Mouse (Mus musculus) midbrain, embryonic 11.5 days (tissue): ENCODE measurements around the gene Atp5c1. TPM values are rescaled to one million over a fixed set of nuclear protein-coding genes. Genes with fewer than 3 reads are reported as not detected.

Experiments used
- ATAC-seq: fragments of 200-750 bp; cut with Nextera tagmentation; 2 replicates; pipeline ENCODE4 v1.8.0; 2017; ENCODE audit warnings: moderate TSS enrichment, moderate library complexity; ENCODE audit not compliant: low FRiP score
- DNase-seq: peaks from one replicate; pipeline ENCODE4 v3.0.0; 2015; ENCODE audit warnings: low spot score; ENCODE audit errors: missing footprints
- H3K27ac ChIP-seq: fragments of 300-500 bp; sonication (generic); 2 replicates; pipeline ENCODE4 v1.5.1; 2014; ENCODE audit warnings: low read depth, low read length
- H3K27me3 ChIP-seq: fragments of 300-500 bp; sonication (generic); 2 replicates; pipeline ENCODE4 v1.6.1; 2014; ENCODE audit warnings: mild to moderate bottlenecking, low read length, moderate library complexity, mixed read lengths; ENCODE audit not compliant: control insufficient read depth, insufficient read depth
- H3K36me3 ChIP-seq: fragments of 300-500 bp; sonication (generic); 2 replicates; pipeline ENCODE4 v1.6.1; 2014; ENCODE audit warnings: mild to moderate bottlenecking, low read length, moderate library complexity, mixed read lengths; ENCODE audit not compliant: control insufficient read depth, insufficient read depth
- H3K4me1 ChIP-seq: fragments of 300-500 bp; sonication (generic); 2 replicates; pipeline ENCODE4 v1.6.1; 2014; ENCODE audit warnings: low read length; ENCODE audit not compliant: control insufficient read depth, insufficient read depth
- H3K4me2 ChIP-seq: fragments of 300-500 bp; sonication (generic); 2 replicates; pipeline ENCODE4 v1.6.1; 2014; ENCODE audit warnings: mild to moderate bottlenecking, moderate library complexity
- H3K4me3 ChIP-seq: fragments of 300-500 bp; sonication (generic); 2 replicates; pipeline ENCODE4 v1.5.1; 2014; ENCODE audit warnings: low read depth, low read length
- H3K9ac ChIP-seq: fragments of 300-500 bp; sonication (generic); 2 replicates; pipeline ENCODE4 v1.6.1; 2014; ENCODE audit warnings: low read length
- H3K9me3 ChIP-seq: fragments of 300-500 bp; sonication (generic); 2 replicates; pipeline ENCODE4 v1.6.1; 2016; ENCODE audit warnings: low read length; ENCODE audit not compliant: control insufficient read depth
- WGBS: fragments of 180-500 bp; shearing (Covaris S2); extraction: QIAGEN DNeasy Blood & Tissue Kit; methylation state at CpG from one replicate; pipeline ENCODE4 v1.1.7; 2014; 5-methylcytosine and 5-hydroxymethylcytosine counted together
- polyA plus RNA-seq: library from polyadenylated mRNA; unstranded; fragments of >200 nt; fragmentation: Nextera tagmentation; extraction: Ambion mirVana; gene quantifications from 2 replicates; pipeline ENCODE4 v1.2.1, GENCODE M21; 2014

Atp5c1 gene
- polyA plus RNA-seq, 1 experiment from 2014 or later, result 532 TPM

DNA sequence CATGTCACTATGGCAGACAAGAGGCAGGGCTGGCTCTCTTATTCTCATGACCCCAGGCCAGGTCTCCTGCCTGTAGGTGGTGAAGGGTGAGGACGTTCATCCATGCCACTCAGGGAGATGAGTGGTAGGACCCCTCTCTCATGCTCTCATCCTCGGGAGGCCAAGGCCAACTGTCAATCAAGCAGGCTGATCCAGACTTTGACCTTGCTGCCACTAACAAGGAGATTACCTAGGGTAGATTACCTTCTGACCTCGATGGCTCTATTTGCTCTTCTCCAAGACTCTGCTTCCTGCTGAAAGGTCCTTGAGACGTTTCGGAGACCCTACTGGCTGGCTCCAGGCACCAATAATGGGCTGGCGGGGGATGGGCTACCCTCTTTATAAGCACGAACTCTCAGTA lies 5.8 kb downstream of the Atp5c1 start:
- Histone ChIP-seq H3K27me3 (no peaks in the 10 kb centered on the region), H3K36me3 (no peaks in the 10 kb centered on the region), H3K4me1 (peaks cover 14% of the 10 kb centered on the region), H3K9ac (no peak overlapping the region), H3K4me3 (no peak overlapping the region), H3K9me3 (no peaks in the 10 kb centered on the region), H3K4me2 (no peak overlapping the region), H3K27ac (no peak overlapping the region)
- ATAC-seq, result no peak
- 81% methylated on average over 7 of the region's 7 CpGs for WGBS
- no peak for DNase-seq

DNA sequence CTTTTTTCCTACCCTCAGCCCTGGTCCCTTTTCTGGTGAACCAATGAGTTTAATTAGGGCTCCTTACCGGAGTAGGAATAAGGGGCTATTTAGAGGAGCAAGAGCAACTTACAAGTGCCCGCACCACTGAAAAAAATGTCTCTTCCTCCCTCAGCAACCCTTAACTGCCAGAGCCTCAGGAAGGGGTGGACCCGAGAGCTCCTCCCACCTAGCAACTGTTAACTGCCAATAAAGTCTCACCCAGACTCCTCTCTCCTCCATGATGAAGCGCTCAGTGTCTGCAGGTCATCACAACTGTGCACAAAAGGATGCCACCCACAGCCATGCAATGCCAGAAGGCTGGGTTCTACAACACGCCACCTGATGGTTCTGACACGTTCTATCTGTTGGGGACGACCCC lies 8.6 kb downstream of the Atp5c1 start:
- H3K4me3 ChIP-seq, result no peak overlapping the region
- H3K27ac ChIP-seq, result no peak overlapping the region
- DNase-seq (no peak), ATAC-seq (no peak)
- 94% methylated on average over 7 of the region's 7 CpGs for WGBS
- H3K36me3 ChIP-seq, result peaks cover 7% of the 10 kb centered on the region; the same call in 1 of the 2 replicates
- H3K9me3 ChIP-seq, result no peaks in the 10 kb centered on the region
- no peaks in the 10 kb centered on the region for H3K27me3 ChIP-seq
- no peaks in the 10 kb centered on the region for H3K4me1 ChIP-seq
- H3K9ac ChIP-seq, result no peak overlapping the region
- H3K4me2 ChIP-seq, result no peak overlapping the region

DNA sequence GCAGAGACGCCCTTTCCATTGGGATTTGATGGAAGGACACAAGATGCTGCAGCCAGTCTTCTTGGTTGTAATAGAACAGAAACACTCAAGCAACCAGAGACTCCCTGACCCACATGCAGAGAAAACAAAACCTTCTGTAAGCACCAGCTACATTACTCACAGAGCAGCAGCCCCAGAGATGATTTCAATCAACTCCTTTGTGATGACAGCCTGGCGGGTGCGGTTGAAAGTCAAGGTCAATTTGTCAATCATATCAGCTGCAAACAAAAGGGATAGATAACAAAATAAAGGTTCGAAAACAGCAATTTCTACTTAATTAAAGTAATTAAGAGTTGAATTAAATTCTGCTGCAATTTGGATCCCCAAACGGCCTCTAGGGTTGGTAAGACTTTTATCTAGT lies 21.5 kb downstream of the Atp5c1 start:
- H3K27ac ChIP-seq, result no peak overlapping the region
- no peak for ATAC-seq
- H3K9ac ChIP-seq, result no peak overlapping the region
- no peak for DNase-seq
- H3K4me2 ChIP-seq, result no peak overlapping the region
- no peaks in the 10 kb centered on the region for H3K4me1 ChIP-seq
- no peaks in the 10 kb centered on the region for H3K9me3 ChIP-seq
- no peaks in the 10 kb centered on the region for H3K27me3 ChIP-seq
- H3K36me3 ChIP-seq, result peaks cover 14% of the 10 kb centered on the region; the same call in 1 of the 2 replicates
- 89% methylated on average over 5 of the region's 5 CpGs for WGBS
- no peak overlapping the region for H3K4me3 ChIP-seq

DNA sequence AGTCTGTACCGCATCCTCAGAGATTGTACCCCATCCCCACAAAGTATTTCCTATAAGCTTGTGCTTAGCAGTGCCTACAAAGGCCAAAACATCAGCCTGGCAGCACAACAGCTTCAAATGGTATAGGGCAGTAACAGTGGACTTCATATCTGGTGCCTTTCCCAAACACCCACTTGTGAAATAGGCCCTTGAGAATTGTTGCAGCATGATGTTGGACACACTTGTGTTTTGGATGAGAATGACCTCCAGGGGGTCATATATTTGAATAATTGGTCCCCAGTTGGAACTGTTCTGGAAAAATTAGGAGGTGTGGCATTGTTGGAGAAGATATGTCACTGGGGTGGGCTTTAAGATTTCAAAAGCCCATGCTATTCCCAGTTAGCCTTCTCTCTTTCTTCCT lies 28.3 kb downstream of the Atp5c1 start:
- no peak overlapping the region for H3K9ac ChIP-seq
- peaks cover 9% of the 10 kb centered on the region for H3K4me1 ChIP-seq
- no peaks in the 10 kb centered on the region for H3K9me3 ChIP-seq
- H3K36me3 ChIP-seq, result peaks cover 6% of the 10 kb centered on the region; the same call in 1 of the 2 replicates
- ATAC-seq (no peak), DNase-seq (no peak)
- 90% methylated on average over 1 of the region's 1 CpGs for WGBS
- no peak overlapping the region for H3K4me2 ChIP-seq
- no peak overlapping the region for H3K4me3 ChIP-seq
- no peaks in the 10 kb centered on the region for H3K27me3 ChIP-seq
- H3K27ac ChIP-seq, result no peak overlapping the region

DNA sequence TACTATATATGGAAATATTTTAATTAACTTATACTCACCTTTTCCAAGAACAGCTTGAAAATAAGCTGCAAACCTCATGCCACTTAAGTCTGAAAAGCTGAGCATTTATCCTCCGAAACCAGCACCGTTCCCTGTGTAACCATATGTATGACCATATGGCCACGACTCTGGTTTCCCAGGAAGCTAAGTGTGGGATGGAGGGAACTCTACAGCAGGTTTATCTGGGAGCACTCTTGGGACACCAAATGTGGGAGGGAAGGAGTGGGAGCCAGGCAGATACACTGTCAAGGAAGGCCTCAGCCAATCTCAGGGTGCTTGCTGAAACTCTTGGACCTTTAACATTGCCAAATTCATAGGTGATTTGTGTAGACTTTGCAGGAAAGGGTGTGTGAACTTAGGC lies 29.4 kb downstream of the Atp5c1 start:
- Histone ChIP-seq H3K27ac (no peak overlapping the region), H3K9me3 (no peaks in the 10 kb centered on the region), H3K36me3 (peaks cover 4% of the 10 kb centered on the region; the same call in 1 of the 2 replicates), H3K4me1 (peaks cover 11% of the 10 kb centered on the region), H3K27me3 (no peaks in the 10 kb centered on the region), H3K9ac (no peak overlapping the region), H3K4me3 (no peak overlapping the region), H3K4me2 (no peak overlapping the region)
- 92% methylated on average over 3 of the region's 3 CpGs for WGBS
- DNase-seq (no peak), ATAC-seq (no peak)

DNA sequence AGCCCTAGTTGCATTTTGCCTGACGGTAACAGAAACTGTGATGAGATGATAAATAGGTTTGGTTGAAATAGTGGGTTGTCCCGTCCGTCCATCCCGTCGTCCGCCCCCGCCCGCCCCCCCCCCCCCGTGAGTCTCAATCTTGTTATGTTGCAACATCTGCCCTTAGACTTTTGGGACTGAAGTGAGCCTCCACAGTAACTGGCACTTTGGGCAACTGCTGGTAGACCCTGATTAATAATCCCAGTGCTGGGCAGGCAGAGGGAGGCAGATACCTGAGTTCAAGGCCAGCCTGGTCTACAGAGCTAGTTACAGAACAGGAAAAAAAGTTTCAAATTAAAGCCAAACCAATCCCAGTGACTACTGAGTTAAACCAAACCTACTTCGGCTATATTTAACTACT lies 30.9 kb downstream of the Atp5c1 start:
- ATAC-seq (no peak), DNase-seq (no peak)
- H3K4me2 ChIP-seq, result peak overlapping the region; percentile 68
- H3K4me1 ChIP-seq, result peaks cover 11% of the 10 kb centered on the region
- 19% methylated on average over 10 of the region's 10 CpGs for WGBS
- peak overlapping the region; percentile 80; the same call in 1 of the 2 replicates for H3K9ac ChIP-seq
- H3K27me3 ChIP-seq, result no peaks in the 10 kb centered on the region
- no peaks in the 10 kb centered on the region for H3K9me3 ChIP-seq
- H3K4me3 ChIP-seq, result peak overlapping the region; percentile 77
- no peak overlapping the region for H3K27ac ChIP-seq
- H3K36me3 ChIP-seq, result no peaks in the 10 kb centered on the region

DNA sequence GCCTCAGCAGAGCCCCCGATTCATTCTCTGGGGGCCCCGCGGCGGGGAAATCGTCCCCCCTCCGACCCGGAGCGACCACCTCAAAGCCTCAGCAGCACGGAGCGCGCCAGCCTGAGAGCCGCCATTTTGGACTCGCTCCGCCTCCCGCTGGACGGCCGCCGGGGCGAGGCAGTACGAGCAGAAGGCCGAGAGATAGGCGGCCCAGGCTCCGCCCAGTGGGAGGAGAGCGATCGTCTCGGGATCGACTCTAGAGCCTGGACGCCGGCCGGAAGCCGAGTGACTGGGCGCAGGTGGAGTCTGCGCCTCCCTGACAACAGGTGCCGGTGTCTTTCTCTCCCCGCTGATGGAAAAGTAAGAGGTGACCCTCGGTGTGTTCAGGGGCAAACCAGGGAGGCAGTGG lies 31.8 kb downstream of the Atp5c1 start, which contains the start of gene Taf3:
Gene Taf3 (minus strand): TSS at position 136 of the 400 bp plus-strand sequence.
- peak; percentile 98 for DNase-seq
- 0% methylated on average over 36 of the region's 36 CpGs for WGBS
- H3K9me3 ChIP-seq, result no peaks in the 10 kb centered on the region
- peak within 1 kb of the TSS; percentile 80 for H3K9ac ChIP-seq
- H3K36me3 ChIP-seq, result no peaks in the 10 kb centered on the region
- peak within 1 kb of the TSS; percentile 77 for H3K4me3 ChIP-seq
- H3K4me1 ChIP-seq, result peaks cover 11% of the 10 kb centered on the region
- peak within 1 kb of the TSS; percentile 78 for H3K4me2 ChIP-seq
- H3K27me3 ChIP-seq, result no peaks in the 10 kb centered on the region
- peak; percentile 95 for ATAC-seq
- no peak within 1 kb of the TSS for H3K27ac ChIP-seq

DNA sequence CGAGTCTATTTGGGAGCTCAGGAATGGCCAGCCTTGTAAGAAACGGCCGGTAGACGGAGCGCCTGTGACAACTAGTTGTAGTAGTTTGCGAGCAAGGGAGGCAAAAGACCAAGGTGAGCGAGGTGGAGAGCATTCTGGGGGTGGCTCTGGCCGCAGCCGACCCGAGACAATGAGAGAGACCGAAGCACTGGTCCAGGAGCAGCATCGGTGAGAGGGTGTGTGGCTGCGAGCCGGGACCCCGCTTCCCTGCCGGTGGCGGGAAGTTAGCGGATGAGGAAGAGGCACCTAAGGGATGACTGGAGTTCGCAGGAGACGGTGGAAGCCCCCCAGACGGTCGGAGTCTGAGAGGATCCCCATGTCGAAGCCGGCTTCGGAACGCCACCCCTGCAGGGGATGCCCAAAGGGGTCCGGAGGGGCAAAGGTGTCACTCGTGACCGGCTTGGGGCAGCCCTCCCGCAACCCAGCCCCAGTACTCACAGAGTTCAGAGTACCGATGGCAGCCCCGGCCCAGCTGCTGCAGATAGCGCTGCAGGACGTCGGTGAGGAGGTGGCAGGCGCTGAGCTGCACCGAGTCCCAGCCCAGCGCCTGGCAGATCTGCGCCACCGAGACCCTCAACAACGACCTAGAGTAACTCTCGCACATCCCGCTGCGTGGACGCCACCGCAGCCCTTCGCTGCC lies 32.4 kb downstream of the Atp5c1 start:
- DNase-seq (peak; percentile 91), ATAC-seq (peak; percentile 84)
- Histone ChIP-seq H3K9ac (peak overlapping the region; percentile 80), H3K4me3 (peak overlapping the region; percentile 77), H3K27ac (no peak overlapping the region), H3K9me3 (no peaks in the 10 kb centered on the region), H3K36me3 (no peaks in the 10 kb centered on the region), H3K27me3 (no peaks in the 10 kb centered on the region), H3K4me1 (peaks cover 11% of the 10 kb centered on the region), H3K4me2 (peak overlapping the region; percentile 78)
- under 1% methylated on average over 47 of the region's 47 CpGs for WGBS

DNA sequence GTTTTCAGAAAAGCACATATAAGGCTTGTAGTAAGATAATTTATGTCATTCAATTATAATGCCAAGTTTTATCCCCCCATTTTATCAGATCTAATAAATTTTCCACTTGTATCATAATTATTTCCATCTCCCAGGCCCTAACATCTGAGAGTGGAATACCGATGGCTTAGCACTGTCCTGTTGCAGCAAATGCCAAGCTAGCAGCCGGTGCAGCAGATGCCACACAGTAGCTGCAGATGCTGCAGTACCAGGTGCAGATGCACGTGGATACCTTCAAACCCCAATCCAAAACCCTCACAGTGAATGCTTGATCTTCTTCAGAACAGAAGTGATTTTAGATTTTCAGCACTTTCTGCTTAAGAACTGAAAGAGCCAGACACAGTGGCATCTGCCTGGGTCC lies 45.3 kb downstream of the Atp5c1 start:
- DNase-seq (no peak), ATAC-seq (no peak)
- Histone ChIP-seq H3K9ac (no peak overlapping the region), H3K4me1 (no peaks in the 10 kb centered on the region), H3K36me3 (no peaks in the 10 kb centered on the region), H3K9me3 (no peaks in the 10 kb centered on the region), H3K4me2 (no peak overlapping the region), H3K4me3 (no peak overlapping the region), H3K27me3 (no peaks in the 10 kb centered on the region), H3K27ac (no peak overlapping the region)
- 90% methylated on average over 3 of the region's 3 CpGs for WGBS
